Mouse (Mus musculus) embryonic fibroblast, embryonic 13.5 days (primary cell): ENCODE data around the gene Elob.

ENCODE experiments used
- CTCF ChIP-seq: IDR thresholded peaks from 2 replicates; pipeline ENCODE4 v1.5.1; 2011; ENCODE audit warnings: mild to moderate bottlenecking, control low read depth, low read length, moderate library complexity, borderline replicate concordance; ENCODE audit not compliant: insufficient read depth
- POLR2A ChIP-seq: IDR thresholded peaks from 2 replicates; pipeline ENCODE4 v1.6.1; 2011; ENCODE audit warnings: low read depth, mild to moderate bottlenecking, control low read depth, low read length, moderate library complexity

GRCm38 (mm10) chr17:23862926-23863325, 34.0 kb upstream of the Elob start:
- no peak for TF ChIP-seq CTCF
- no peak for TF ChIP-seq POLR2A
